Mouse (Mus musculus) liver, embryonic 11.5 days (tissue): ENCODE data around the gene Agrp. TPM values are rescaled to one million over a fixed set of nuclear protein-coding genes. Genes with fewer than 3 reads are reported as not detected.
A peak's percentile ranks its signal among the peaks of the same experiment; 100 is the strongest.

Experiments used
- ATAC-seq: fragments of 200-750 bp; cut with Nextera tagmentation; replicated peaks from 2 replicates; pipeline ENCODE4 v1.8.0; 2017; ENCODE audit warnings: moderate number of reproducible peaks, mild to moderate bottlenecking, moderate TSS enrichment, moderate library complexity; ENCODE audit not compliant: low FRiP score
- DNase-seq: peaks from one replicate; pipeline ENCODE4 v3.0.0-alpha.2; 2017; ENCODE audit warnings: low spot score
- H3K27ac ChIP-seq: fragments of 300-500 bp; sonication (generic); 2 replicates; pipeline ENCODE4 v1.5.1; 2014; ENCODE audit warnings: mild to moderate bottlenecking, low read depth, low read length, control low read depth
- H3K27me3 ChIP-seq: fragments of 300-500 bp; sonication (generic); replicated peaks from 2 replicates; pipeline ENCODE4 v1.6.1; 2014; ENCODE audit warnings: low read length, mixed read lengths; ENCODE audit not compliant: control insufficient read depth, insufficient read depth
- H3K36me3 ChIP-seq: fragments of 300-500 bp; sonication (generic); 2 replicates; pipeline ENCODE4 v1.6.1; 2014; ENCODE audit warnings: mild to moderate bottlenecking, low read length, moderate library complexity, mixed read lengths; ENCODE audit not compliant: control insufficient read depth, insufficient read depth
- H3K4me1 ChIP-seq: fragments of 300-500 bp; sonication (generic); replicated peaks from 2 replicates; pipeline ENCODE4 v1.6.1; 2014; ENCODE audit warnings: low read length, mixed read lengths; ENCODE audit not compliant: control insufficient read depth, insufficient read depth
- H3K4me2 ChIP-seq: fragments of 300-500 bp; sonication (generic); 2 replicates; pipeline ENCODE4 v1.6.1; 2014; ENCODE audit warnings: mild to moderate bottlenecking, control low read depth, moderate library complexity
- H3K4me3 ChIP-seq: fragments of 300-500 bp; sonication (generic); 2 replicates; pipeline ENCODE4 v1.5.1; 2014; ENCODE audit warnings: low read depth, low read length, control low read depth
- H3K9ac ChIP-seq: fragments of 300-500 bp; sonication (generic); 2 replicates; pipeline ENCODE4 v1.6.1; 2014; ENCODE audit warnings: low read depth, low read length, control low read depth
- H3K9me3 ChIP-seq: fragments of 300-500 bp; sonication (generic); 2 replicates; pipeline ENCODE4 v1.6.1; 2016; ENCODE audit warnings: low read length, inconsistent platforms, mixed read lengths; ENCODE audit not compliant: control insufficient read depth
- WGBS: fragments of 180-500 bp; shearing (Covaris S2); extraction: QIAGEN DNeasy Blood & Tissue Kit; methylation state at CpG from one replicate; pipeline ENCODE4 v1.1.7; 2014; 5-methylcytosine and 5-hydroxymethylcytosine counted together
- polyA plus RNA-seq: library from polyadenylated mRNA; unstranded; fragments of >200 nt; fragmentation: Nextera tagmentation; extraction: Ambion mirVana; gene quantifications from 2 replicates; pipeline ENCODE4 v1.2.1, GENCODE M21; 2014

Gene Agrp
- polyA plus RNA-seq, 1 experiment from 2014 or later, result not detected

- Histone ChIP-seq H3K4me3 (no peak overlapping the region), H3K27me3 (no peaks in the 10 kb centered on the region), H3K9ac (no peak overlapping the region), H3K36me3 (peaks cover 8% of the 10 kb centered on the region; the same call in 1 of the 2 replicates), H3K27ac (no peak overlapping the region), H3K4me1 (peaks cover 14% of the 10 kb centered on the region), H3K9me3 (no peaks in the 10 kb centered on the region), H3K4me2 (no peak overlapping the region)
- WGBS, result 84% methylated on average over 1 of the region's 1 CpGs
- DNase-seq (no peak), ATAC-seq (no peak)
These were observed 11.1 kb downstream of the Agrp start for GRCm38 (mm10) chr8:105626086-105626485.

DNA sequence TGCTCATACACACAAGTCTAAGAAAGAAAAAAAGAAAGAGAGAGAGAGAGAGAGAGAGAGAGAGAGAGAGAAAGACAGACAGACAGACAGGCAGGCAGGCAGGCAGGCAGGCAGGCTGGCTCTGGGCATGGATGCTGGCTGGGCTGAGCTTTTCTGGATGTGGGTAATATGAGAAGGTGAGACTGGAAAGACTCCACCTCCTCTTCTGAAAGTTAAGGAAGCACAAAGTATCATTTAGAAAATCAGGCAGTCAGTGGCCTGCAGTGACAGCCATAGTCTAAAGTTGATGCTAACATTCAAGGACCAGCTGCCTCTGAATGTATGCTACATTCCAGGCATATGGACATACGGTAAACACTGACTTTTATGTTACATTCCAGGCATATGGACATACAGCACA, 12.4 kb downstream of the Agrp start:
- ATAC-seq (no peak), DNase-seq (no peak)

DNA sequence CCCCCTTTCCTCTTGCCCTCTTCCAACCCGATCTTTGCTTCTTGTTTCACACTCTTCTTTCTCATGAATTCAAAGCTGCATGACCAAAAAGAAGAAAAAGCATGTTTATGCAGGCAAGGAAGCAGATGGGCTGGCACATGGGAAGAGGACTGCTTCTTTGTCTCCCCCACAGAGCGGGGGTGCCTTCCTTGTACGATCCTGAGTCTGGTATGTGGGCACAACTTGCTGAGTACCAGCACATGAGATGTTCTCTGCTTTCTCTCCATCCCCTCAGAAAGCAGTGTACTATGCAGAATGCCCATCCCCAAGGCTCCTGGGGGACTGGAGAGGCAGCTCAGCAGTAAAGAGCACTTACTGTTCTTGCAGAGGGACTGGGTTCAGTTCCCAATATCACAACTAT, 12.8 kb downstream of the Agrp start:
- no peaks in the 10 kb centered on the region for H3K9me3 ChIP-seq
- H3K4me1 ChIP-seq, result peaks cover 14% of the 10 kb centered on the region
- no peak overlapping the region for H3K27ac ChIP-seq
- WGBS, result 61% methylated on average over 3 of the region's 3 CpGs
- no peak overlapping the region for H3K4me2 ChIP-seq
- H3K4me3 ChIP-seq, result no peak overlapping the region
- DNase-seq (no peak), ATAC-seq (no peak)
- H3K27me3 ChIP-seq, result no peaks in the 10 kb centered on the region
- no peak overlapping the region for H3K9ac ChIP-seq
- peaks cover 22% of the 10 kb centered on the region for H3K36me3 ChIP-seq

More for the DNA sequence above, 12.4 kb downstream of the Agrp start:
- Histone ChIP-seq H3K27ac (no peak overlapping the region), H3K4me2 (no peak overlapping the region), H3K4me3 (no peak overlapping the region), H3K36me3 (peaks cover 19% of the 10 kb centered on the region), H3K9ac (no peak overlapping the region), H3K9me3 (no peaks in the 10 kb centered on the region), H3K4me1 (peaks cover 14% of the 10 kb centered on the region), H3K27me3 (no peaks in the 10 kb centered on the region)
- WGBS, result 81% methylated on average over 1 of the region's 1 CpGs

DNA sequence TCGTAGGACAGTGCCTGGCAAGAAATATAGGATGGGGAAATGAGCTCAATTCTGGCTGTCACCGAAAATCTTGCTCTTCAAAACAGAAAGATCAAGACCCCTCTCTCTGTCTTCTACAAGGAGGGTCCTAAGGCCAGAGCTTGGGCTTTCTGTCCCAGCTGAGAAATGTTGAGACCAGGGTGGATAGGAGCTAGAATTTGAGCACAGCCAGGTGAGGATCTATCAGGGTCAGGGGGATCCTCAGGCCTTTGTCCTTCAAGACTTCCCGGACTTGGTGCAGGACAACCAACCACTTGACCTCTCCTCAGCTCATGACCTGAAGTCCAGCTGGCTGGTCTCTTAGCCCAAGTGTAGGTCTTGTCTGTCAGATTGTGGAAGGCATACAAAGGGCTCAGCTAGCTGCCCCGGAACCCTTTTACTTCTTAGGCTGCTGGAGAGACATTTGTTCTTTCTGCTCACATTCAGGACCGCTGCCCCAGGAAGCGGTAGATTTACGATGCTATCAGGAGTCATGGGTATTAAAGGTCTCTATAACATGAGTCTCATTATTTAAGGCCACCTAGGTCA, 13.4 kb downstream of the Agrp start:
- no peak overlapping the region for H3K4me3 ChIP-seq
- no peak overlapping the region; the same call in 1 of the 2 replicates for H3K27ac ChIP-seq
- WGBS, result 71% methylated on average over 7 of the region's 7 CpGs
- ATAC-seq (no peak), DNase-seq (no peak)
- H3K9ac ChIP-seq, result peak overlapping the region; percentile 8; the same call in 1 of the 2 replicates
- H3K27me3 ChIP-seq, result no peaks in the 10 kb centered on the region
- no peak overlapping the region for H3K4me2 ChIP-seq
- H3K9me3 ChIP-seq, result no peaks in the 10 kb centered on the region
- peaks cover 14% of the 10 kb centered on the region for H3K4me1 ChIP-seq
- peaks cover 25% of the 10 kb centered on the region for H3K36me3 ChIP-seq

DNA sequence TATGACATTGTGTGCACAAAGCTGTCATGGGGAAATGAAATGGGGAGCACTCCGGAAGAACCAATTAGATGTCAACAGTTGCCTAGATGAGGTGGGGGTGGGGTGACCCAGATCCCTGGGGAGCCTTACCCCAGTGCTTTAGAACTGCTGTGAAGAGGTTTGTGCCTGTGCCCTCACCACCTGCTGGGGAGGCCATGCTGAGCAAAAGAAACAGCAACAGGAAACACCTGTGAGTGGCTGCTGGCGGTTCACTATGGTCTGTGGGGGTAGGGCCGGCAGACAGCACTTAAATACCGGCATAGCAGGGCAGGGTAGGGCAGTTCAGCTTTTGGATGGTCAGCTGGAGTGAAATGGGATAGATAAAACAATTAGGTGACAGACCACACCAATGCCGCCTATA, 14.1 kb downstream of the Agrp start:
- 36% methylated on average over 5 of the region's 5 CpGs for WGBS
- Histone ChIP-seq H3K4me3 (no peak overlapping the region), H3K27me3 (no peaks in the 10 kb centered on the region), H3K9ac (no peak overlapping the region), H3K36me3 (peaks cover 31% of the 10 kb centered on the region), H3K9me3 (no peaks in the 10 kb centered on the region), H3K27ac (peak overlapping the region; percentile 35; the same call in 1 of the 2 replicates), H3K4me1 (peaks cover 14% of the 10 kb centered on the region), H3K4me2 (no peak overlapping the region)
- ATAC-seq, result no peak
- no peak for DNase-seq

- Histone ChIP-seq H3K4me3 (no peak overlapping the region), H3K27me3 (no peaks in the 10 kb centered on the region), H3K27ac (peak overlapping the region; percentile 35; the same call in 1 of the 2 replicates), H3K4me2 (no peak overlapping the region), H3K4me1 (peaks cover 14% of the 10 kb centered on the region), H3K9ac (peak overlapping the region; percentile 16; the same call in 1 of the 2 replicates), H3K36me3 (peaks cover 37% of the 10 kb centered on the region), H3K9me3 (no peaks in the 10 kb centered on the region)
- ATAC-seq (peak; percentile 89), DNase-seq (peak; percentile 86)
- WGBS, result 7% methylated on average over 8 of the region's 8 CpGs
These were observed 14.7 kb downstream of the Agrp start for GRCm38 (mm10) chr8:105622421-105622920.

GRCm38 (mm10) chr8:105621841-105622240, 15.4 kb downstream of the Agrp start:
- Histone ChIP-seq H3K36me3 (peaks cover 43% of the 10 kb centered on the region), H3K4me3 (no peak overlapping the region), H3K9ac (no peak overlapping the region), H3K4me1 (peaks cover 14% of the 10 kb centered on the region), H3K27me3 (no peaks in the 10 kb centered on the region), H3K9me3 (no peaks in the 10 kb centered on the region), H3K27ac (0 out of 2 replicates have a peak overlapping the region, but pooled peaks have one; percentile 7), H3K4me2 (no peak overlapping the region)
- ATAC-seq, result no peak
- no peak for DNase-seq
- WGBS, result 84% methylated on average over 4 of the region's 4 CpGs

DNA sequence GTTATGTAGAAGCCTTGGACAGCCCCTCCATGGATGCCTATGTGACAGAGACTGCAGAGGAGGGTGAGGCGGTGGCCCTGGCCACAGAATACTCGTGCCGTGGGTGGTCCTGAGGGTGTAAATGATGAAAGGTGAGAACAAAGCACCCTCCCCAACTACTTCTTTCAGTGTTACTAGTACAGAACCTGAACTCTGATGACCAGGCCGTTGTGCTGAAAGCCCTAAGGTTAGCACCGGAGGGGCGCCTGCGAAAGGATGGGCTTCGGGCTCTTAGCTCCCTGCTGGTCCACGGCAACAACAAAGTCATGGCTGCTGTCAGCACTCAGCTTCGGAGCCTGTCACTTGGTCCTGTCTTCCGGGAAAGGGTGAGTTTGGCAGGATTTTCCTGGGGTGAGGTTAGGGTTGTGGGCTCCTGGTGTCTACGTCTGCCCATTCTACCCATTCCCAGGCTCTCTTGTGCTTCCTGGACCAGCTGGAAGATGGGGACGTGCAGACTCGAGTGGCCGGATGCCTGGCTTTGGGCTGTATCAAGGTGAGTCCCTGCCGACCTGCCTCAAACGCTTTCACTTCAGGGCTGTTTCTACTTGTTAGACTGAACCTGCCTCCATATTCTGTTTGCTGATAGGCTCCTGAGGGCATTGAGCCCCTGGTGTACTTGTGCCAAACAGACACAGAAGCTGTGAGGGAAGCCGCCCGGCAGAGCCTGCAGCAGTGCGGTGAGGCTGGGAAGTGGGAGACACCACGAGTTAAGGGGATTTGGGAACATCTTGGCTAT, 16.1 kb downstream of the Agrp start:
- no peak overlapping the region for H3K9ac ChIP-seq
- 90% methylated on average over 21 of the region's 21 CpGs for WGBS
- peaks cover 47% of the 10 kb centered on the region for H3K36me3 ChIP-seq
- no peak overlapping the region for H3K4me2 ChIP-seq
- ATAC-seq (no peak), DNase-seq (no peak)
- no peak overlapping the region for H3K4me3 ChIP-seq
- H3K9me3 ChIP-seq, result no peaks in the 10 kb centered on the region
- peaks cover 14% of the 10 kb centered on the region for H3K4me1 ChIP-seq
- H3K27ac ChIP-seq, result no peak overlapping the region
- H3K27me3 ChIP-seq, result no peaks in the 10 kb centered on the region
